Mouse (Mus musculus) forebrain, embryonic 13.5 days (tissue): ENCODE measurements around the gene Itgb5. TPM values are rescaled to one million over a fixed set of nuclear protein-coding genes. Genes with fewer than 3 reads are reported as not detected.

Experiments used
- ATAC-seq: fragments of 200-750 bp; cut with Nextera tagmentation; 2 replicates; pipeline ENCODE4 v1.8.0; 2017
- H3K27ac ChIP-seq: fragments of 300-500 bp; sonication (generic); 2 replicates; pipeline ENCODE4 v1.5.1; 2015; ENCODE audit warnings: inconsistent platforms, mild to moderate bottlenecking, moderate library complexity
- H3K27me3 ChIP-seq: fragments of 300-500 bp; sonication (generic); 2 replicates; pipeline ENCODE4 v1.6.1; 2015; ENCODE audit warnings: mild to moderate bottlenecking, inconsistent platforms
- H3K36me3 ChIP-seq: fragments of 300-500 bp; sonication (generic); 2 replicates; pipeline ENCODE4 v1.6.1; 2015; ENCODE audit warnings: mild to moderate bottlenecking, inconsistent platforms; ENCODE audit not compliant: poor library complexity, severe bottlenecking
- H3K4me1 ChIP-seq: fragments of 300-500 bp; sonication (generic); 2 replicates; pipeline ENCODE4 v1.6.1; 2015; ENCODE audit warnings: inconsistent platforms
- H3K4me2 ChIP-seq: fragments of 300-500 bp; sonication (generic); 2 replicates; pipeline ENCODE4 v1.6.1; 2015; ENCODE audit warnings: inconsistent platforms, mild to moderate bottlenecking, moderate library complexity
- H3K4me3 ChIP-seq: fragments of 300-500 bp; sonication (generic); 2 replicates; pipeline ENCODE4 v1.5.1; 2015; ENCODE audit warnings: mild to moderate bottlenecking, inconsistent platforms
- H3K9ac ChIP-seq: fragments of 300-500 bp; sonication (generic); 2 replicates; pipeline ENCODE4 v1.6.1; 2015; ENCODE audit warnings: mild to moderate bottlenecking, inconsistent platforms
- H3K9me3 ChIP-seq: fragments of 300-500 bp; sonication (generic); replicated peaks from 2 replicates; pipeline ENCODE4 v1.6.1; 2016; ENCODE audit warnings: inconsistent platforms
- WGBS: fragments of 180-500 bp; shearing (Covaris S2); methylation state at CpG from one replicate; pipeline ENCODE4 v1.1.7; 2015; 5-methylcytosine and 5-hydroxymethylcytosine counted together
- polyA plus RNA-seq: library from polyadenylated mRNA; unstranded; fragments of >200 nt; fragmentation: Nextera tagmentation; extraction: Ambion mirVana; gene quantifications from 2 replicates; pipeline ENCODE4 v1.2.1, GENCODE M21; 2015

The Itgb5 gene
- polyA plus RNA-seq, 1 experiment from 2014 or later = 2.5 TPM

DNA sequence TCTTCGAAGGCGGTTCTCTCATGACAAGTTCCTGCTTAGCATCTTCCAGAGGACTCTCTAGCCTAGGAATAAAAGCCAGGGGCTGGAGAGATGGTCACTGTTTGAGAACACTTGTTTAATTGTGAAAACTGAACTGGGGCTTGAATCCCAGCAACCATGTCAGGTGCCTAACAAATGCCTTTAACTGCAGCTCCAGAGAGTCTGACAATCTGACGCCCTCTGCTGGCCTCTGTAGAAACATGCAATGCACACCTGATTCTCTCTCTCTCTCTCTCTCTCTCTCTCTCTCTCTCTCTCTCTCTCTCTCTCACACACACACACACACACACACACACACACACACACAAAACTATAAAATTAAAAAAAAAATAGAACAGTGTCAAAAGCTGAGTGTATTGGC lies 19.5 kb upstream of the Itgb5 start:
- Histone ChIP-seq H3K4me3 (no peak overlapping the region), H3K27ac (no peak overlapping the region), H3K9me3 (no peaks in the 10 kb centered on the region), H3K27me3 (no peaks in the 10 kb centered on the region), H3K36me3 (no peaks in the 10 kb centered on the region), H3K9ac (no peak overlapping the region), H3K4me2 (no peak overlapping the region), H3K4me1 (no peaks in the 10 kb centered on the region)
- WGBS = 67% methylated on average over 3 of the region's 3 CpGs
- ATAC-seq = no peak

DNA sequence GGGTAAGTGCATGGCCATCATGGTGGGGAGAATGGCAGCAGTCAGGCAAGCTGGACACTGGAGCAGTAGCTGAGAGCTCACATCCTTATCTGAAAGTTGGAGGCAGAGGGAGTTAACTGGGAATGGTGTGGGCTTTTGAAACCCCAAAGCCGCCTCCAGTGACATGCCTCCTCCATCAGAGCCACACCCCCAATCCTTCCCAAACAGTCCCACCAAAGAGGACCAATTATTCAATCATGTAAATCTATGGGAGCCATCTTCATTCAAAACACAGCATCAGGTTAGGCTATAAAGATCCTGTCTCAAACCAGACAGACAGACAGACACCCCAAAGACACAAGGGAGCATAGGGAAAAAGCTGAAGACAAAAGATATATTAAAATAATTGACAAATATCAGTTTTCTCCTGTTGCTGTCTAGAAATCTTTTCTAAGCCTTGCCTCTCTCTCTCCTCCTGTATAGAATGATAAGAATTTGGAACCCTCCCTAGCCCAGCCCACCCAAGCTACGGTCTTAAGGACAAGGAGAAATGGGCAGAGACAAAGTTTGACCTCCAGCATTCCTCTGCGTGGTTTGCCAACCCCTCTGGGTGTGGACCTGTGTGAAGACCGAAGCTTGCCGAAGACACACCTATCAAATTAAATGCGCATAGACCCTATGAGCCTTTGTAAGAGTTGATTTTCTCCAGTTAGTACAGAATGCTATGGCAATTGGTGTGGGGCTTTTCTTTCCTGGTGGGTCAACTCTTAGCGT lies 10.9 kb upstream of the Itgb5 start:
- WGBS = 90% methylated on average over 7 of the region's 7 CpGs

DNA sequence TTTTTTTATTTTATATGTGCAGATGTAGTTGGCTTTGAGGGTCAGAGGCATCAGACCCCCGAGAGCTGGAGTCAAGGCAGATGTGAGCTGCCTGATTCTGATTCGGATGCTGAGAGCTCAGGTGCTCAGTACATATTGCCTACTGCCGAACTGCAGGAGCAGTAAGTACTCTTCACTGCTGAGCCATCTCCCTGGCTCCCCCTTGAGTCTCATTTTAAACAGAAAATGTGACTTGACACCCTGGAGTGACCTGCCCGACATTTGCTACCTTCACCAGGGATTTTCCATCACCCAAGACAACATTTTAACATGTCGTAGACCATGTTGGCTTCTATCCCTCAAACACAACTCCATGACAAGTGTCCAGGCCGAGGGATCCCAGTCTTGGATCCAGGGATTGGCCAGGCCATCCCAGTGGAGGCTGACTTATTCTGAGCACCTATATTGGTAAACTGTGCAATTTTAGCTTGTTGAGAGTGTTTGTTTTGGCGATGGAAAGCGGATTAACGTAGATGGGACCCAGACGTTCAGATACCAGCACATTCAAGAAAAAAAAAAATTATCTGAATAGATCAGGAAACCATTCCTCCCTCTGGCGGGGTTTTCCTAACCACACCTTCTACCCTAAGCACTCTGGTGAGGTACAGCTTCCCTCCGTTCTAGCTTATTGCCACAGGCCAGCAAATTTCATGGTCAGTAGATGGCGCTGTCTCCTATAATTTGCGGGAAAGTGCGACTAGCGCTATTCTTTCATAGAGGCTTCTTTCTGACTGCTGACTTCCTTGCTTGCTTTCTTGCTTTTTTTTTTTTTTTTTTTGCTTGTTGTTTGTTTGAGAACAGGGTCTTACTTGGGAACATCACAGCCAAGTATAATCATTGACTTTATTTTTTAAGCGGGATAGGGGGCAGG lies 8.9 kb upstream of the Itgb5 start:
- H3K4me1 ChIP-seq = no peaks in the 10 kb centered on the region
- no peak overlapping the region for H3K4me3 ChIP-seq
- H3K27ac ChIP-seq = no peak overlapping the region
- no peaks in the 10 kb centered on the region for H3K9me3 ChIP-seq
- H3K9ac ChIP-seq = no peak overlapping the region
- H3K27me3 ChIP-seq = peaks cover 9% of the 10 kb centered on the region
- peak; percentile 51; the same call in 1 of the 2 replicates for ATAC-seq
- no peak overlapping the region for H3K4me2 ChIP-seq
- 22% methylated on average over 17 of the region's 17 CpGs for WGBS
- no peaks in the 10 kb centered on the region for H3K36me3 ChIP-seq

More for the DNA sequence above, 10.9 kb upstream of the Itgb5 start:
- no peaks in the 10 kb centered on the region for H3K4me1 ChIP-seq
- no peaks in the 10 kb centered on the region for H3K9me3 ChIP-seq
- H3K36me3 ChIP-seq = no peaks in the 10 kb centered on the region
- no peak overlapping the region for H3K4me3 ChIP-seq
- H3K27me3 ChIP-seq = peaks cover 9% of the 10 kb centered on the region
- ATAC-seq = no peak
- no peak overlapping the region for H3K27ac ChIP-seq
- no peak overlapping the region for H3K9ac ChIP-seq
- H3K4me2 ChIP-seq = no peak overlapping the region

DNA sequence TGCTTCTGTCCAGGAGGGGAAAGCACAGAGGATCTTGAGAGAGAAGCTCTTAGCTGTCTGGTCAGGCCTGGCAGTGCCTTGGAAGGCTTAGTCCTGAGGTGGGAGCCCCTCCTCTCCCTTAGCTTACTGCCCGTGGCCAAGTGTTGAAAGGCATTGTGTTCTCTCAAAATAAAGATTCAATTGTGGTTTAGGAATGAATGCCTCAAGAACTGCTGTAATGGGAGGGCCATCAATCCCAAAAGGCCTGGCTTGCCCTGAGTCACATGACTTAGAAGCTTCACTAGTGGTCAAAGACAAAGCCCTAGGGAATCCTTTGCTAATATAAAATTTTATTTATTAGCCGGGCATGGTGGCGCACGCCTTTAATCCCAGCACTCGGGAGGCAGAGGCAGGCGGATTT lies 4.9 kb upstream of the Itgb5 start:
- no peak overlapping the region for H3K9ac ChIP-seq
- H3K9me3 ChIP-seq = no peaks in the 10 kb centered on the region
- no peak overlapping the region for H3K4me2 ChIP-seq
- peaks cover 32% of the 10 kb centered on the region for H3K27me3 ChIP-seq
- H3K4me3 ChIP-seq = no peak overlapping the region
- WGBS = 78% methylated on average over 6 of the region's 6 CpGs
- no peak overlapping the region for H3K27ac ChIP-seq
- no peaks in the 10 kb centered on the region for H3K36me3 ChIP-seq
- peaks cover 5% of the 10 kb centered on the region for H3K4me1 ChIP-seq
- no peak for ATAC-seq

DNA sequence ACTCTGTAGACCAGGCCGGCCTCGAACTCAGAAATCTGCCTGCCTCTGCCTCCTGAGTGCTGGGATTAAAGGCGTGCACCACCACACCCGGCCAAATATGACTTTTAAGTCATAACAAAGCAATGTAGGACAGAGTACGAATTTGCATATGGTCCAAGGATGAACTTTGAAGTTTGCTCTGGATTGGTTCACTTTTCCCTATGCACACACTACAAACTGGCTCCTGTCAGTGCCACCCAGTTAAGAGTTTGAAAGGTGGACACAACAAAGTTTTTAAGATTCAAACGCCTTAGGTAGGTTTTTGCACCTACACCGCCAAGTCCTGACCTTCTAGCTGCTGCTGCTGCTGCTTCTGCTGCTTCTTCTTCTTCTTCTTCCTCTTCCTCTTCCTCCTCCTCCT lies 969 bp upstream of the Itgb5 start:
- 90% methylated on average over 7 of the region's 7 CpGs for WGBS
- ATAC-seq = no peak
- peaks cover 52% of the 10 kb centered on the region for H3K27me3 ChIP-seq

DNA sequence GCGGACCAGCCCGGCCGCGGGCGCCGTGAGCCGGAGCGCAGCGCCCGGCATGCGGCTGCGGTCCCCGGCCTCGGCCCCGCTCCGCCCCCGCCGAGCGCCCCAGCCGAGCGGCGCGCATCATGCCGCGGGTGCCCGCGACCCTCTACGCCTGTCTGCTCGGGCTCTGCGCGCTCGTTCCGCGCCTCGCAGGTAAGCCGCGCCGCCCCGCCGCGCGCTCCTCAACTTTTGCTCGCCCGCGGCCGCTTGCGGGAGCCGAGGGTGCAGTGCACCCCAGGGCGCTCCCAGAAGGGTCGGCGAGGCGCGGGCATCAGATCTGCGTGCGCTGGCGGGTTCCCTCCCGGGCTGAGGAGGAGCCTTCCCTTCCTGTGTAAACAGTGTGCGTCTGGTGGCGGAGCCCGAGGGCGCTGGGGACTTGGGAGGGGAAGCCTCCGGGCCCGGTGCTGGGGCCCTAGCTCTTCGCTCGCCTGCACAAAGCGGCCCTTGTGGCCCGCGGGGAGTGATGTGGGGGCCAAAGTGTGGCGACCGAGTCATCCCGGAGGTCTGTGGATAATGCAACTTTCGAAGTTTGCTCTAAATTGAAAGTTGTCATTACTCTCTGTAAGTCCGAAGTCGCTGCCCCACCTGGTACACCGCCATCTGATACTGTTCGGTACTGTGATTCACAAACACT lies 512 bp downstream of the Itgb5 start:
- Histone ChIP-seq H3K9ac (peak overlapping the region; percentile 73), H3K36me3 (no peaks in the 10 kb centered on the region), H3K4me1 (peaks cover 39% of the 10 kb centered on the region), H3K27me3 (peaks cover 62% of the 10 kb centered on the region), H3K4me3 (peak overlapping the region; percentile 75), H3K27ac (no peak overlapping the region), H3K4me2 (peak overlapping the region; percentile 100), H3K9me3 (no peaks in the 10 kb centered on the region)
- ATAC-seq = peak; percentile 53
- WGBS = under 1% methylated on average over 46 of the region's 76 CpGs

More for the DNA sequence above, 969 bp upstream of the Itgb5 start:
- no peak overlapping the region for H3K9ac ChIP-seq
- H3K4me1 ChIP-seq = peaks cover 30% of the 10 kb centered on the region
- no peak overlapping the region for H3K27ac ChIP-seq
- no peak overlapping the region for H3K4me2 ChIP-seq
- H3K36me3 ChIP-seq = no peaks in the 10 kb centered on the region
- no peaks in the 10 kb centered on the region for H3K9me3 ChIP-seq
- H3K4me3 ChIP-seq = no peak overlapping the region

DNA sequence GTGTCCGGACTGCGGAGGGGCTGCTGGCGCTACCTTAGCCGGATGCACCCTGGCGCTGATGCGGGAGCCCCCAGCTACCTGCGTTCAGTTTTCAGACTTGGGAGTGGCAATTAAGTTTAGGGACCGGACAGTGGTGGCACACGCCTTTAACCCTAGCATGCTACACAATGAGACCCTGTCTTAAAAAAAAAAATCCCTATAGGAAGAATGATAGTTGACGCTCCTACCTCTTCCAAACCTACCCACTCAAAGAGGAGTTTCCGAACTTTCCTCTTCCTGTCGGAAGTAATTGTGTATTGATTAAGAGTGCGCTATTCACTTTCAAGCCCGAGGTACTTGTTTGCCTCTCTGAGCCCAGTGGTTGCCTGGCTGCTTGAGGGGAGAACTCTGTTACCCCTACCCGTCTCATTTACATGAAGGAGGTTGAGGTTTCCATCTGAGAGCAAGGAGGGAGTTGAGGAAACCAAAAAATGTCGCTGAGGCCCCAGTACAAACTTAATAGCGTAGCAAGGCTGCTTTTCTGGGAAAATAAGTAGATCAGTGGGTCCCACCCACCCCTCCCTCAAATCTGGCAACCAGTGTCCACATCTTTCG lies 1.1 kb downstream of the Itgb5 start:
- Histone ChIP-seq H3K27ac (no peak overlapping the region), H3K36me3 (no peaks in the 10 kb centered on the region), H3K4me1 (peaks cover 39% of the 10 kb centered on the region), H3K4me3 (peak overlapping the region; percentile 75), H3K9ac (peak overlapping the region; percentile 73), H3K27me3 (peaks cover 68% of the 10 kb centered on the region), H3K9me3 (no peaks in the 10 kb centered on the region), H3K4me2 (peak overlapping the region; percentile 100)
- WGBS = 3% methylated on average over 18 of the region's 18 CpGs
- ATAC-seq = no peak

DNA sequence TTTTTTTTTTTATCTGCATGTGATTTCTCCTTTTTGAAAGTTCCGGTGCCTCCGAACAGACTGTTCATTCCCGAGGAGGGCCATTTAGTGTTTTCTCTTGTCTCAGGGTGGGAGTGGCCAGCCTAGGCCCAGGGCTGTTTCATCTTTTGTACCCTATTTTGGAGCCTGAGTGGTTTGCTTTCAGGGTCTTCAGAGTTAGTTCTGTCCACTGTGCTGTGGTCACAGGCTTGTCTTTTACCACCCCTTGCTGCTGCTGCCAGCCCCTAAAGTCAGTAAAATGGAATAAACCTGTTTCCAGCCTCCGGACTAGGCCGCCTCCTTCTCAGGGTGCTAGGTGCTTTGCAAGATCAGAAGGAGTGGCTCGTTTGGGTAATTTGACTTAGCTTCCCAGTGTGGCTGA lies 2.6 kb downstream of the Itgb5 start:
- 47% methylated on average over 6 of the region's 6 CpGs for WGBS
- no peak for ATAC-seq
- Histone ChIP-seq H3K27ac (no peak overlapping the region), H3K4me2 (peak overlapping the region; percentile 59), H3K27me3 (peaks cover 76% of the 10 kb centered on the region), H3K4me1 (peaks cover 39% of the 10 kb centered on the region), H3K9ac (no peak overlapping the region), H3K4me3 (no peak overlapping the region), H3K9me3 (no peaks in the 10 kb centered on the region), H3K36me3 (no peaks in the 10 kb centered on the region)

DNA sequence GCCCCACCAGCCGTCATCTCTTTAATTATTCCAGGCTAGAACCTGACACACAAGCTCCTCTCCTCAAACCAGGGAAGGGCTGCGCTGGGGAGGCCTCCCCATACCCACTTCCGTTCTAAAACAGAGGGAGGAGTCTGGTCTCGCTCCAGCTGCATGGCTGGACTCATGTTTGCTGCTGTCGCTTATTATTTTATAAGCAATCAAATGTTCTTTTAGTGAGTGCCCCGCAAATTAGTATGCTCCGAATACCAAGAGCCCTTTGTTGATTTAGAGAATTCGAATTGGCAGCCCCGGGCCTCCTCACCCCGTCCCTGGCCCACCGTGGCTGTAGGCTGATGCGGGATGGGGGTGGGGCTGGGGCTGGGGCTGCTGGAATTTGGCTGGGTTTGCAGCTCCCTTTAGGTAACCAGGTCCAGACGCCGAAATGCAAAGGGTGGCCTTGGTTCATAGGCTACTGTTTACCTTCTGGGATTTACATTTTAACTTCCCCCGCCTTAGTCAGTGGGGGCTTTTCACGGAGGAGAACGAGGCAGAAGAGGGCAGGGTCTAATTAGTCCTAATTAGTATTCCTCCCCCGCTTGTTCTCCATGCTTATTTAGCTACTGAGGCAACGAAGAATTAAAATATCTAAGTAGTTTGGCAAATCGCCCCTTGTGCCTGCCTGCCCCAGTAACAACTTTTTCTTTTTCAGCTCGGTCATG lies 3.4 kb downstream of the Itgb5 start:
- H3K9ac ChIP-seq = no peak overlapping the region
- H3K4me1 ChIP-seq = peaks cover 39% of the 10 kb centered on the region
- H3K4me3 ChIP-seq = peak overlapping the region; percentile 21
- peak overlapping the region; percentile 55; the same call in 1 of the 2 replicates for H3K27ac ChIP-seq
- 1% methylated on average over 21 of the region's 21 CpGs for WGBS
- peak; percentile 76 for ATAC-seq
- H3K4me2 ChIP-seq = peak overlapping the region; percentile 59
- peaks cover 68% of the 10 kb centered on the region for H3K27me3 ChIP-seq
- H3K36me3 ChIP-seq = no peaks in the 10 kb centered on the region
- no peaks in the 10 kb centered on the region for H3K9me3 ChIP-seq

DNA sequence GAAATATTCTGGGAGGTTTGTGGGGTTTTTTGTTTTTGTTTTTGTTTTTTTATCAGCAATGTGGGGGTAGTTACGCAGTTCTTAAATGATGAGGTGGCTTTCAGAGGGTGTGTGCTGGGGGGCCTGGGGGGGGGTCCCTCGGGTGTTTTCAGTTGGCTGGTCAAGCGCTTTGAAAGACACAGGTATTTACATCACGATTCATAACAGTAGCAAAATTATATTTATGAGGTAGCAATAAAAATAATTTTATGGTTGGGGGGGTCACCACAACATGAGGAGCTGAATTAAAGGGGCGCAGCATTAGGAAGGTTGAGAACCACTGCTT lies 3.9 kb downstream of the Itgb5 start:
- no peak; the same call in 1 of the 2 replicates for ATAC-seq
- H3K27me3 ChIP-seq = peaks cover 63% of the 10 kb centered on the region
- peak overlapping the region; percentile 21; the same call in 1 of the 2 replicates for H3K4me3 ChIP-seq
- no peaks in the 10 kb centered on the region for H3K36me3 ChIP-seq
- peaks cover 39% of the 10 kb centered on the region for H3K4me1 ChIP-seq
- H3K9ac ChIP-seq = no peak overlapping the region
- WGBS = 5% methylated on average over 5 of the region's 5 CpGs
- peak overlapping the region; percentile 59 for H3K4me2 ChIP-seq
- peak overlapping the region; percentile 55 for H3K27ac ChIP-seq
- no peaks in the 10 kb centered on the region for H3K9me3 ChIP-seq

DNA sequence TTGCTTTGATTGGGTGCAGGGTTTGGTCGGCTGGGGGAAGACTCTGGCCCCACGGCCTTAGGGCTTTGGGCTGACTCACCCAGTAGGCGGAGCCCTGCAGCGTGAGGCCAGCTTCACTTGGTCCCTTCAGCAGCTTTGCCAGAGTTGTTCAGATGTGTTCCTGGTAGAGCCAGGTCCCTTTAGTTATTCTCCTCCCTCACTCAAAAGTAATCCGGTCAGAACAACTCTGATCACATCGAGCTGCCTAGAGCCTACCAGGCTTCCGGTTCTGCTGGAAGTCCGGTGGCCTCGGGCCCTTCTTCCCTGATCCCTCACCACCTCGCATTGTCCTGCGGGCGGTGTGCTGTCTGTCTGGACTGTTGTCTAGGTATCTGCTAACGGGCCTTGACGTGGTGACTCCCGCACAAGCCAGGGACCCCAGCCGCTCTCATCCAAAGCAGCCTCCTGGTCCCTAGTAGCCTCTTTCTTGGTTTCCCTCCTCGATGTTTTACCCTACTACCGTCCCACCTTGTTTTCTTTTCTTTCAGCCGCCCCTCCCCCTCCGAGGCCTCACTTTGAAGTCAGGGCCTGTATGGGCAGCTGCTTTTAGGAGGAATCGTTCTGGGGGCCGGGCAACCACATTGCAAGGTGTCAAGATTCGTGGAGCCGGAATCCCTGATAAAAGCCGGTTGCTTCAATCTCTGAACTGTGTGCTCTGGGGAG lies 4.5 kb downstream of the Itgb5 start:
- H3K4me3 ChIP-seq = peak overlapping the region; percentile 21
- WGBS = 1% methylated on average over 25 of the region's 25 CpGs
- no peaks in the 10 kb centered on the region for H3K9me3 ChIP-seq
- no peaks in the 10 kb centered on the region for H3K36me3 ChIP-seq
- peak; percentile 23; the same call in 1 of the 2 replicates for ATAC-seq
- peaks cover 57% of the 10 kb centered on the region for H3K27me3 ChIP-seq
- no peak overlapping the region for H3K9ac ChIP-seq
- H3K27ac ChIP-seq = peak overlapping the region; percentile 55; the same call in 1 of the 2 replicates
- peak overlapping the region; percentile 59 for H3K4me2 ChIP-seq
- H3K4me1 ChIP-seq = peaks cover 39% of the 10 kb centered on the region
